Mouse (Mus musculus): ENCODE measurements around the gene Ugt2b34. TPM values are rescaled to one million over a fixed set of nuclear protein-coding genes. Genes with fewer than 3 reads are reported as not detected.

Ugt2b34 gene
- not detected in 2 replicates for polyA plus RNA-seq (2016; fragmentation: Nextera tagmentation; extraction: Ambion mirVana)

- H3K36me3 ChIP-seq (replicated peaks), result no peaks in the 10 kb centered on the region
- H3K4me1 ChIP-seq, result no peaks in the 10 kb centered on the region
- no peaks in the 10 kb centered on the region for H3K9me3 ChIP-seq
- H3K4me3 ChIP-seq, result no peak within 1 kb of the TSS
- 74% methylated on average over 1 of the region's 1 CpGs for WGBS
- no peak for DNase-seq (ENCODE audit: extremely low spot score, low spot score)
- H3K27me3 ChIP-seq (ENCODE audit: poor library complexity, severe bottlenecking), result no peaks in the 10 kb centered on the region
- H3K27ac ChIP-seq, result no peak within 1 kb of the TSS
These were observed at the start of gene Ugt2b34 for GRCm38 (mm10) chr5:86906758-86907157. TSS of gene Ugt2b34 (minus strand) at chr5:86906937.

- Histone ChIP-seq H3K4me3 (no peak overlapping the region), H3K4me1 (no peaks in the 10 kb centered on the region), H3K9me3 (no peaks in the 10 kb centered on the region), H3K27ac (no peak overlapping the region), H3K36me3 (replicated peaks) (no peaks in the 10 kb centered on the region), H3K27me3 (ENCODE audit: poor library complexity, severe bottlenecking) (no peaks in the 10 kb centered on the region)
- no peak for DNase-seq (ENCODE audit: extremely low spot score, low spot score)
- 91% methylated on average over 2 of the region's 2 CpGs for WGBS
These were observed 35.4 kb upstream of the Ugt2b34 start for GRCm38 (mm10) chr5:86942111-86942510.

GRCm38 (mm10) chr5:86926426-86926825 lies 19.7 kb upstream of the Ugt2b34 start, which contains the start of gene Ugt2b1:
TSS of gene Ugt2b1 (minus strand) at chr5:86926530.
- no peak for DNase-seq (ENCODE audit: extremely low spot score, low spot score)
- Histone ChIP-seq H3K36me3 (replicated peaks) (no peaks in the 10 kb centered on the region), H3K27me3 (ENCODE audit: poor library complexity, severe bottlenecking) (no peaks in the 10 kb centered on the region), H3K9me3 (no peaks in the 10 kb centered on the region), H3K27ac (no peak within 1 kb of the TSS), H3K4me1 (no peaks in the 10 kb centered on the region), H3K4me3 (no peak within 1 kb of the TSS)
- WGBS, result 84% methylated on average over 2 of the region's 2 CpGs

GRCm38 (mm10) chr5:86920661-86921233 lies 14.0 kb upstream of the Ugt2b34 start:
- Histone ChIP-seq H3K4me3 (no peak overlapping the region), H3K27me3 (ENCODE audit: poor library complexity, severe bottlenecking) (no peaks in the 10 kb centered on the region), H3K4me1 (no peaks in the 10 kb centered on the region), H3K9me3 (no peaks in the 10 kb centered on the region), H3K27ac (no peak overlapping the region), H3K36me3 (replicated peaks) (no peaks in the 10 kb centered on the region)
- 80% methylated on average over 3 of the region's 3 CpGs for WGBS
- DNase-seq (ENCODE audit: extremely low spot score, low spot score), result no peak

GRCm38 (mm10) chr5:86911357-86912099 lies 4.8 kb upstream of the Ugt2b34 start:
- Histone ChIP-seq H3K36me3 (replicated peaks) (no peaks in the 10 kb centered on the region), H3K4me3 (no peak overlapping the region), H3K27ac (no peak overlapping the region), H3K9me3 (no peaks in the 10 kb centered on the region), H3K4me1 (no peaks in the 10 kb centered on the region), H3K27me3 (ENCODE audit: poor library complexity, severe bottlenecking) (no peaks in the 10 kb centered on the region)
- WGBS, result 85% methylated on average over 3 of the region's 3 CpGs
- DNase-seq (ENCODE audit: extremely low spot score, low spot score), result no peak

DNA sequence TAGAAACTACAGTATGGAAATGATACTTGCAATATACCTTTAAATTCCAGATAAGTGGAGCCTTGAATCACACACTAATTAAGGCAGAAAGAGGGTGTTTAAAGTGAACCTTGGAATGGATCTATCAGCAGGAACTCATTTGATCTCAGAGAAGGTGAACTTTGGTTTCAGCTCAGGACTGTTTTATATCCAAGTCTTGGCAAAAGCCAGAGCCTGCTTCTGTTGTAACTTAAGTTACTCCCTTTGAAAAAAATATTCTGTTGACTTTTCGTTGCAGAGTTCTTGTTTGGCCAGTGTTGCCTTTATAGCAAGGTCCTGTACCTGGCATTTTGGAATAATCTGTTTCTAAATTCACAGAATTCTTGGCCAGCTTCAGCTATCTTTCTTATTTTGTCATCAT lies 4.0 kb upstream of the Ugt2b34 start:
- H3K27ac ChIP-seq, result no peak overlapping the region
- H3K4me3 ChIP-seq, result no peak overlapping the region
- H3K27me3 ChIP-seq (ENCODE audit: poor library complexity, severe bottlenecking), result no peaks in the 10 kb centered on the region
- no peaks in the 10 kb centered on the region for H3K4me1 ChIP-seq
- no peaks in the 10 kb centered on the region for H3K9me3 ChIP-seq
- WGBS, result 78% methylated on average over 1 of the region's 1 CpGs
- DNase-seq (ENCODE audit: extremely low spot score, low spot score), result no peak
- no peaks in the 10 kb centered on the region for H3K36me3 ChIP-seq (replicated peaks)

DNA sequence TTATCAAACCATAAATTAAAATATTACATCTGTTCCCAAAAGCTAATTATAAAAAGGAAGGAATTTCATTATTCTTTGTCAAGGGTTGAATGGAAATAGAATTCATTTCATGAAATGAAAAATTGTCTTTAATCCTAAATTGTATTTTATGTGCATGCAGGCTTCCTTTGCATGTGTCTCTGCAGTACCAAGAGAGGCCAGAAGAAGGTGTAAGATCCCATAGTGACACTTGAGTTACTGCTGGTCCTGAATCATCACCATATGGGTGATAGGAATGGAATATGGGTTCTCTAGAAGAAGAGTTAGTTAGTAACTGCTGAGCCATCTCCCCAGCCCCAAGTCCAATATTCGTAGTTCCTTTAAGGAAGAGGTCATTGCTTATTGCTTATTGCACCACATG lies 16.8 kb downstream of the Ugt2b34 start:
- H3K27ac ChIP-seq, result no peak overlapping the region
- DNase-seq (ENCODE audit: extremely low spot score, low spot score), result no peak
- no peaks in the 10 kb centered on the region for H3K9me3 ChIP-seq
- no peaks in the 10 kb centered on the region for H3K27me3 ChIP-seq (ENCODE audit: poor library complexity, severe bottlenecking)
- no peaks in the 10 kb centered on the region for H3K4me1 ChIP-seq
- no peaks in the 10 kb centered on the region for H3K36me3 ChIP-seq (replicated peaks)
- H3K4me3 ChIP-seq, result no peak overlapping the region
- WGBS, result 90% methylated on average over 1 of the region's 1 CpGs

GRCm38 (mm10) chr5:86888420-86888819 lies 18.3 kb downstream of the Ugt2b34 start:
- no peaks in the 10 kb centered on the region for H3K9me3 ChIP-seq
- no peaks in the 10 kb centered on the region for H3K27me3 ChIP-seq (ENCODE audit: poor library complexity, severe bottlenecking)
- no peak overlapping the region for H3K4me3 ChIP-seq
- WGBS, result 84% methylated on average over 1 of the region's 1 CpGs
- no peak for DNase-seq (ENCODE audit: extremely low spot score, low spot score)
- H3K36me3 ChIP-seq (replicated peaks), result no peaks in the 10 kb centered on the region
- H3K27ac ChIP-seq, result no peak overlapping the region
- no peaks in the 10 kb centered on the region for H3K4me1 ChIP-seq

- Histone ChIP-seq H3K9me3 (no peaks in the 10 kb centered on the region), H3K4me1 (no peaks in the 10 kb centered on the region), H3K36me3 (replicated peaks) (no peaks in the 10 kb centered on the region), H3K27ac (no peak overlapping the region), H3K4me3 (no peak overlapping the region), H3K27me3 (ENCODE audit: poor library complexity, severe bottlenecking) (no peaks in the 10 kb centered on the region)
- no peak for DNase-seq (ENCODE audit: extremely low spot score, low spot score)
- 95% methylated on average over 1 of the region's 1 CpGs for WGBS
These were observed 19.7 kb downstream of the Ugt2b34 start for GRCm38 (mm10) chr5:86887081-86887480.

DNA sequence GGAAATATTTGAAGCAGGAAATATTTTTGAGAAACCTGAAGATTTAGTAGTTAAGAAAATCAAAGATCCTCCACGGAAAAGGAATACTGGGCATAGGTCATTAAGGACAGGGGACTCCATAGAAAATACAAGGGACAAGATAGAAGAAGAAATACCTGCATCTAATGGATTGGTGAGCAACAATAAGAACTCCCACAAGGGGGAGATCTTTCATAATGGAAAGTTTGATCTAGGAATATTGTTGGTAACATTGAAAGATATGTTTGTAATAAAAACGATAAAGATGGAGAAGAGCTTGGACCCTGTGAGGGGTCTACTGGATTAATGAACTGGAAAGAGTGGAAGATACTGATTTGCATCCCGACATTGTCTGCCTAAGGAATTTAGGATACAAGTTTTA lies 20.1 kb downstream of the Ugt2b34 start:
- Histone ChIP-seq H3K4me3 (no peak overlapping the region), H3K27ac (no peak overlapping the region), H3K27me3 (ENCODE audit: poor library complexity, severe bottlenecking) (no peaks in the 10 kb centered on the region), H3K9me3 (no peaks in the 10 kb centered on the region), H3K4me1 (no peaks in the 10 kb centered on the region), H3K36me3 (replicated peaks) (no peaks in the 10 kb centered on the region)
- DNase-seq (ENCODE audit: extremely low spot score, low spot score), result no peak
- WGBS, result 64% methylated on average over 3 of the region's 3 CpGs

- DNase-seq (ENCODE audit: extremely low spot score, low spot score), result no peak
- H3K27ac ChIP-seq, result no peak overlapping the region
- no peaks in the 10 kb centered on the region for H3K4me1 ChIP-seq
- H3K36me3 ChIP-seq (replicated peaks), result no peaks in the 10 kb centered on the region
- no peak overlapping the region for H3K4me3 ChIP-seq
- 86% methylated on average over 1 of the region's 1 CpGs for WGBS
- H3K27me3 ChIP-seq (ENCODE audit: poor library complexity, severe bottlenecking), result no peaks in the 10 kb centered on the region
- H3K9me3 ChIP-seq, result 0 out of 2 replicates have a peak, but pooled peaks cover 2% of the 10 kb centered on the region
These were observed 34.9 kb downstream of the Ugt2b34 start for GRCm38 (mm10) chr5:86871877-86872276.

DNA sequence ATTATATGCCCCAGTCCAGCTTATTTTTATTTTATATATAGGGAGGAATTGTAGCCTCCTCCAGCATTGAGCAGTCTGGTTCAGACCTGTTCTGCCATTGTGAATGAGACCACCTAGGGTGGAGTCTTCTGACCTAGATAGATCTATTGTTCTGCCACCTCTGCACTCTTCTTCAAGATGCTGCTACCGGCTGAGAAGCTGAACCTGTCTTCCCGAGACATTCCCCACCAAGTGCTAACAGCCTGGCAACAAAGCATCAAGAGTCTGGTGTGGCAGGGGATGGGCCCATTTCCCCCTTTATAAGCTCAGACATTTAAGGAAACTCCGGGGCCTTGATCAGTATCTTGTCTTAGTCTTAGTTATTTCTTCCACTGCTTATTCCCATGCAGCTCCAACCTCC lies 48.4 kb downstream of the Ugt2b34 start:
- DNase-seq (ENCODE audit: extremely low spot score, low spot score), result no peak
- Histone ChIP-seq H3K9me3 (no peaks in the 10 kb centered on the region), H3K4me1 (no peaks in the 10 kb centered on the region), H3K27ac (no peak overlapping the region), H3K4me3 (no peak overlapping the region), H3K36me3 (replicated peaks) (no peaks in the 10 kb centered on the region), H3K27me3 (ENCODE audit: poor library complexity, severe bottlenecking) (no peaks in the 10 kb centered on the region)
- 59% methylated on average over 3 of the region's 3 CpGs for WGBS

GRCm38 (mm10) chr5:86857682-86858081 lies 49.1 kb downstream of the Ugt2b34 start:
- H3K4me3 ChIP-seq, result no peak overlapping the region
- no peaks in the 10 kb centered on the region for H3K27me3 ChIP-seq (ENCODE audit: poor library complexity, severe bottlenecking)
- no peak overlapping the region for H3K27ac ChIP-seq
- no peaks in the 10 kb centered on the region for H3K4me1 ChIP-seq
- no peak for DNase-seq (ENCODE audit: extremely low spot score, low spot score)
- no peaks in the 10 kb centered on the region for H3K9me3 ChIP-seq
- H3K36me3 ChIP-seq (replicated peaks), result no peaks in the 10 kb centered on the region
- WGBS, result 21% methylated on average over 1 of the region's 1 CpGs

Data from forebrain, embryonic 10.5 days (tissue).